Mouse (Mus musculus) embryonic fibroblast, embryonic 13.5 days (primary cell): ENCODE data around the gene Ankdd1b.

Experiments used
- CTCF ChIP-seq: IDR thresholded peaks from 2 replicates; pipeline ENCODE4 v1.5.1; 2011; ENCODE audit warnings: mild to moderate bottlenecking, control low read depth, low read length, moderate library complexity, borderline replicate concordance; ENCODE audit not compliant: insufficient read depth
- POLR2A ChIP-seq: IDR thresholded peaks from 2 replicates; pipeline ENCODE4 v1.6.1; 2011; ENCODE audit warnings: low read depth, mild to moderate bottlenecking, control low read depth, low read length, moderate library complexity

DNA sequence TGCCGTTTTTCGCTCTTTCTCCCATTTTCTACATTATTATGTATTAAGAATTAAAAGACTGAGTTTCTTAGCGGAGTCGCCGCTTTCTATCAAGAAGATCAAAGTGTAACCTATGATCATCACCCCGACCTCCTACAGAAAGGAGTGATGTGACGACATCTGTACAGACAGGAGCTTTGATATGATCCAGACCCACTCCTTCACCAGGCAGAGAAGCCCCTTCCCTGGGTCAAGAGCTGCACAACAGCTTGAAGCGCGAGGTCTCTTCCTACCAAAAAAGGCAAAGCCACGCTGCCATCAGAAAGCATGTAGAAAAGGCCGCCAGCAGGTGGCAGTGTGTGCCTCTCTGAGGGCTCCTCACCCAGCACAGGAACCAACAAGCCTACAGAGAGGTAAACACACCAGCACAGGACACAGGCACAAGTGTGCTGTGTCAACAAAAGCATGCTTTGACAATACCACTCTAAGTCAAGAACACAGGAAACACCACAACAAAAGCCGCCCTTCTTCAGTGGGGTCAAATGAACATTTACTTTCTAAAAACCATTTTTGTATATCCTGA is 39.3 kb downstream of the Ankdd1b start:
- TF ChIP-seq POLR2A (no peak), CTCF (peak; percentile 80)
